ENCODE assay signal across 15 mouse cellular contexts in genomic region chr19:36795277-36795676, GRCm38 (mm10). TPM values are rescaled to one million over a fixed set of nuclear protein-coding genes. Genes with fewer than 3 reads are reported as not detected.
DNase-seq lines count a peak whose midpoint lies in the region; ATAC-seq and TF ChIP-seq lines count a peak whose summit lies in the region.
"Had no signal": no experiment of that assay in that cellular context is flagged by ENCODE, and none has a peak within 500 bp of the region (broad histone marks: within the 10 kb centered on the region; RNA-seq: fewer than 3 reads in every experiment).

No protein-coding gene starts in this region.

- no peaks in the 10 kb centered on the region for H3K79me2 ChIP-seq in heart, adult 2 months (replicated peaks; ENCODE audit: control insufficient read depth, insufficient read depth, low read length)

- H3K4me3 ChIP-seq in heart, embryonic 12.5 days = no peak overlapping the region
- no peak overlapping the region for H3K4me3 ChIP-seq in heart, adult 2 months
- H3K4me3 ChIP-seq in kidney, postnatal 0 days (replicated peaks; ENCODE audit: low read depth, low read length) = no peak overlapping the region
- H3K4me3 ChIP-seq in liver, postnatal 0 days (ENCODE audit: low read depth, low read length) = peak overlapping the region; percentile 31
- no peak overlapping the region for H3K4me3 ChIP-seq in midbrain, postnatal 0 days (ENCODE audit: low read depth, low read length)
- H3K4me3 ChIP-seq: forebrain, embryonic 13.5 days; lung, embryonic 15.5 days; midbrain, embryonic 12.5 days had no signal

- peak overlapping the region; percentile 47 for H3K4me2 ChIP-seq in heart, embryonic 12.5 days
- H3K4me2 ChIP-seq in kidney, postnatal 0 days (ENCODE audit: low read length) = no peak overlapping the region
- H3K4me2 ChIP-seq in liver, postnatal 0 days (ENCODE audit: low read depth, low read length) = peak overlapping the region; percentile 66
- H3K4me2 ChIP-seq in midbrain, postnatal 0 days (ENCODE audit: low read depth, low read length, poor library complexity, severe bottlenecking) = no peak overlapping the region
- H3K4me2 ChIP-seq: forebrain, embryonic 13.5 days; lung, embryonic 15.5 days; midbrain, embryonic 12.5 days had no signal

- 40% methylated on average over 3 of the region's 3 CpGs for WGBS in heart, embryonic 12.5 days
- WGBS in heart, adult 2 months = 63% methylated on average over 3 of the region's 3 CpGs
- 47% methylated on average over 3 of the region's 3 CpGs for WGBS in kidney, postnatal 0 days
- WGBS in liver, postnatal 0 days (ENCODE audit: insufficient replicate concordance) = 48% methylated on average over 3 of the region's 3 CpGs
- 70% methylated on average over 3 of the region's 3 CpGs for WGBS in midbrain, postnatal 0 days

- peaks cover 24% of the 10 kb centered on the region for H3K4me1 ChIP-seq in heart, embryonic 12.5 days (replicated peaks)
- H3K4me1 ChIP-seq in heart, adult 2 months (ENCODE audit: control insufficient read depth, insufficient read depth, low read length) = peaks cover 2% of the 10 kb centered on the region
- H3K4me1 ChIP-seq in kidney, postnatal 0 days (replicated peaks; ENCODE audit: insufficient read depth, low read length) = peaks cover 2% of the 10 kb centered on the region; the same call in 1 of the 2 replicates
- peaks cover 15% of the 10 kb centered on the region for H3K4me1 ChIP-seq in liver, postnatal 0 days (ENCODE audit: insufficient read depth)
- H3K4me1 ChIP-seq in midbrain, postnatal 0 days (ENCODE audit: insufficient read depth, low read length) = no peaks in the 10 kb centered on the region
- H3K4me1 ChIP-seq: forebrain, embryonic 13.5 days; midbrain, embryonic 12.5 days had no signal

- TF ChIP-seq CTCF in heart, adult 2 months (IDR thresholded peaks at IDR 0.05) = no peak
- TF ChIP-seq CTCF in kidney, postnatal 0 days (IDR thresholded peaks at IDR 0.05; ENCODE audit: low read depth) = no peak
- no peak for TF ChIP-seq CTCF in liver, postnatal 0 days (IDR thresholded peaks at IDR 0.05; ENCODE audit: low read depth)
- no peak for TF ChIP-seq CTCF in midbrain, postnatal 0 days (IDR thresholded peaks at IDR 0.05)

- no peak overlapping the region for H3K27ac ChIP-seq in heart, embryonic 12.5 days (ENCODE audit: poor library complexity, severe bottlenecking)
- no peak overlapping the region for H3K27ac ChIP-seq in heart, adult 2 months
- no peak overlapping the region for H3K27ac ChIP-seq in kidney, postnatal 0 days
- H3K27ac ChIP-seq in liver, postnatal 0 days (ENCODE audit: low read depth) = peak overlapping the region; percentile 90
- H3K27ac ChIP-seq in midbrain, postnatal 0 days (ENCODE audit: low read depth, low read length) = no peak overlapping the region
- H3K27ac ChIP-seq: forebrain, embryonic 13.5 days; lung, embryonic 15.5 days; midbrain, embryonic 12.5 days had no signal

- DNase-seq in heart, adult 2 months = no peak
- DNase-seq in kidney, adult 9 months = peak; percentile 81
- DNase-seq in kidney, postnatal 10 days = no peak
- DNase-seq in kidney, postnatal 0 days (ENCODE audit: low spot score) = no peak
- DNase-seq in liver, postnatal 0 days = peak; percentile 46
- DNase-seq in midbrain, postnatal 0 days (ENCODE audit: low spot score) = no peak
- DNase-seq in thymus, postnatal 14 days = no peak
- DNase-seq: cerebellum, adult 2 months; right cerebral cortex, postnatal 25 days; thymus, adult 2 months had no signal

- H3K9me3 ChIP-seq in heart, embryonic 12.5 days (replicated peaks) = no peaks in the 10 kb centered on the region
- no peaks in the 10 kb centered on the region for H3K9me3 ChIP-seq in kidney, postnatal 0 days (replicated peaks; ENCODE audit: low read length)
- no peaks in the 10 kb centered on the region for H3K9me3 ChIP-seq in liver, postnatal 0 days (ENCODE audit: low read length)
- H3K9me3 ChIP-seq in midbrain, postnatal 0 days (ENCODE audit: low read length) = no peaks in the 10 kb centered on the region
- H3K9me3 ChIP-seq: forebrain, embryonic 13.5 days; lung, embryonic 15.5 days; midbrain, embryonic 12.5 days had no signal

- no peak for ATAC-seq in heart, embryonic 12.5 days (ENCODE audit: insufficient number of reproducible peaks, low FRiP score)
- 0 out of 2 replicates have a peak, but pooled peaks have one; percentile 19 for ATAC-seq in kidney, postnatal 0 days (replicated peaks; ENCODE audit: low FRiP score, low read depth)
- peak; percentile 93 for ATAC-seq in liver, postnatal 0 days
- no peak for ATAC-seq in midbrain, postnatal 0 days (ENCODE audit: low FRiP score)
- ATAC-seq: forebrain, embryonic 13.5 days had no signal

- H3K9ac ChIP-seq in heart, embryonic 12.5 days = no peak overlapping the region
- H3K9ac ChIP-seq in heart, adult 2 months (ENCODE audit: low read depth, low read length) = no peak overlapping the region
- H3K9ac ChIP-seq in kidney, postnatal 0 days (ENCODE audit: low read depth, low read length) = no peak overlapping the region
- H3K9ac ChIP-seq in liver, postnatal 0 days (replicated peaks) = peak overlapping the region; percentile 52
- H3K9ac ChIP-seq in midbrain, postnatal 0 days (replicated peaks; ENCODE audit: low read length, poor library complexity, severe bottlenecking) = no peak overlapping the region
- H3K9ac ChIP-seq: forebrain, embryonic 13.5 days; lung, embryonic 15.5 days; midbrain, embryonic 12.5 days had no signal

- intact Hi-C loops in heart, adult 2 months (cut with DNase I) = no loop called here

- TF ChIP-seq EP300 in heart, adult 2 months (IDR thresholded peaks at IDR 0.05; ENCODE audit: insufficient read depth, low read depth, low read length) = no peak
- peak; percentile 78 for TF ChIP-seq EP300 in liver, postnatal 0 days (IDR thresholded peaks at IDR 0.05; ENCODE audit: low read depth)

- H3K36me3 ChIP-seq in heart, embryonic 12.5 days = no peaks in the 10 kb centered on the region
- no peaks in the 10 kb centered on the region for H3K36me3 ChIP-seq in heart, adult 2 months (ENCODE audit: control insufficient read depth, insufficient read depth, low read length)
- H3K36me3 ChIP-seq in kidney, postnatal 0 days (ENCODE audit: insufficient read depth, low read length) = no peaks in the 10 kb centered on the region
- H3K36me3 ChIP-seq in liver, postnatal 0 days (replicated peaks; ENCODE audit: insufficient read depth, low read length) = no peaks in the 10 kb centered on the region
- no peaks in the 10 kb centered on the region for H3K36me3 ChIP-seq in midbrain, postnatal 0 days (ENCODE audit: insufficient read depth, low read length)
- H3K36me3 ChIP-seq: lung, embryonic 15.5 days; midbrain, embryonic 12.5 days had no signal

- H3K27me3 ChIP-seq in heart, embryonic 12.5 days (replicated peaks) = no peaks in the 10 kb centered on the region
- H3K27me3 ChIP-seq in heart, adult 2 months (ENCODE audit: control insufficient read depth, insufficient read depth, low read length) = no peaks in the 10 kb centered on the region
- no peaks in the 10 kb centered on the region for H3K27me3 ChIP-seq in kidney, postnatal 0 days (ENCODE audit: insufficient read depth, low read length)
- no peaks in the 10 kb centered on the region for H3K27me3 ChIP-seq in liver, postnatal 0 days (ENCODE audit: insufficient read depth, low read length)
- H3K27me3 ChIP-seq in midbrain, postnatal 0 days (ENCODE audit: insufficient read depth, low read length) = no peaks in the 10 kb centered on the region
- H3K27me3 ChIP-seq: forebrain, embryonic 13.5 days; lung, embryonic 15.5 days; midbrain, embryonic 12.5 days had no signal

- TF ChIP-seq POLR2A in heart, adult 2 months (IDR thresholded peaks at IDR 0.05; ENCODE audit: insufficient read depth, low read depth, low read length) = no peak

RNA-seq across cellular contexts. Expression of gene Tnks2, which starts 38.8 kb away (rescaled TPM):
- 76.5 and 81.3 TPM in 2 replicates for polyA plus RNA-seq in heart, embryonic 12.5 days (2016; fragmentation: Nextera tagmentation; extraction: Ambion mirVana)
- total RNA-seq in heart, adult 2 months (2021) = 10 to 100 TPM; 69.4 to 72.8 TPM
- polyA plus RNA-seq in heart, adult 2 months (2012; rRNA removed) = 18.6 and 34.9 TPM in 2 replicates
- 34.9 and 38.1 TPM in 2 replicates for polyA plus RNA-seq in kidney, postnatal 0 days (2015; fragmentation: Nextera tagmentation; extraction: Ambion mirVana)
- polyA plus RNA-seq in liver, postnatal 0 days (2015; fragmentation: Nextera tagmentation; extraction: Ambion mirVana) = 9.3 and 9.8 TPM in 2 replicates
- 181 and 215 TPM in 2 replicates for total RNA-seq in midbrain, postnatal 0 days (2014; rRNA removed)
- 25.4 and 27.2 TPM in 2 replicates for polyA plus RNA-seq in midbrain, postnatal 0 days (2015; fragmentation: Nextera tagmentation; extraction: Ambion mirVana)

RNA-seq across cellular contexts. Expression of gene Ppp1r3c, which starts 58.8 kb away (rescaled TPM):
- polyA plus RNA-seq in heart, embryonic 12.5 days (2016; fragmentation: Nextera tagmentation; extraction: Ambion mirVana) = 53.3 and 55.1 TPM in 2 replicates
- 100 to 1,000 TPM in 1 of 2 experiments, 10 to 100 TPM in 1; 90.4 to 152 TPM for total RNA-seq in heart, adult 2 months (2021)
- 49.7 and 99.7 TPM in 2 replicates for polyA plus RNA-seq in heart, adult 2 months (2012; rRNA removed)
- polyA plus RNA-seq in kidney, postnatal 0 days (2015; fragmentation: Nextera tagmentation; extraction: Ambion mirVana) = 11.1 and 12.4 TPM in 2 replicates
- 11.3 and 12.0 TPM in 2 replicates for polyA plus RNA-seq in liver, postnatal 0 days (2015; fragmentation: Nextera tagmentation; extraction: Ambion mirVana)
- 26.2 and 26.7 TPM in 2 replicates for total RNA-seq in midbrain, postnatal 0 days (2014; rRNA removed)
- polyA plus RNA-seq in midbrain, postnatal 0 days (2015; fragmentation: Nextera tagmentation; extraction: Ambion mirVana) = 8.4 and 9.9 TPM in 2 replicates
- polyA plus RNA-seq: C2C12 had no signal

Comparison
In these comparisons a context has a peak if more than half of its experiments do, and no peak if none do; other contexts are left out.
1. DNase-seq: peak in kidney, adult 9 months (single experiment) and liver, postnatal 0 days (single experiment); none in heart, adult 2 months (0 of 2), kidney, postnatal 10 days (single experiment), kidney, postnatal 0 days (single experiment), midbrain, postnatal 0 days (single experiment) and thymus, postnatal 14 days (single experiment).
2. ATAC-seq: peak in kidney, postnatal 0 days (single experiment) and liver, postnatal 0 days (single experiment); none in heart, embryonic 12.5 days (single experiment) and midbrain, postnatal 0 days (single experiment).
3. H3K4me2 ChIP-seq: peak in heart, embryonic 12.5 days (single experiment) and liver, postnatal 0 days (single experiment); none in kidney, postnatal 0 days (single experiment) and midbrain, postnatal 0 days (single experiment).